In genomic region chr7:133703906-133704305, GRCm38 (mm10) we compare ENCODE assay signal across 22 mouse cellular contexts. TPM values are rescaled to one million over a fixed set of nuclear protein-coding genes. Genes with fewer than 3 reads are reported as not detected.
"Had no signal": no experiment of that assay in that cellular context is flagged by ENCODE, and none has a peak within 500 bp of the region (broad histone marks: within the 10 kb centered on the region; RNA-seq: fewer than 3 reads in every experiment).

No protein-coding gene starts in this region.

- H3K4me2 ChIP-seq: limb, embryonic 13.5 days; midbrain, embryonic 13.5 days; neural tube, embryonic 15.5 days had no signal

- ATAC-seq: midbrain, embryonic 13.5 days had no signal

- H3K27me3 ChIP-seq: limb, embryonic 13.5 days; midbrain, embryonic 13.5 days; neural tube, embryonic 15.5 days had no signal

- H3K9ac ChIP-seq: limb, embryonic 13.5 days; midbrain, embryonic 13.5 days; neural tube, embryonic 15.5 days had no signal

- H3K9me3 ChIP-seq: limb, embryonic 13.5 days; midbrain, embryonic 13.5 days; neural tube, embryonic 15.5 days had no signal

- H3K27ac ChIP-seq: kidney, postnatal 0 days; layer of hippocampus, adult 2 months; limb, embryonic 13.5 days; midbrain, embryonic 13.5 days; neural tube, embryonic 15.5 days had no signal

- H3K4me3 ChIP-seq: layer of hippocampus, adult 2 months; limb, embryonic 13.5 days; midbrain, embryonic 13.5 days; myocyte; neural tube, embryonic 15.5 days had no signal

- DNase-seq: kidney, adult 11 months; kidney, adult 9 months; kidney, postnatal 36 days; left cerebral cortex, postnatal 4 days; lung, adult 18-20 months; retina, postnatal 1 day; right cerebral cortex, postnatal 4 days; spleen, adult 18-20 months; thymus, adult 18-20 months; thymus, postnatal 14 days had no signal

RNA-seq across cellular contexts. Expression of gene Mmp21, which starts 24.0 kb away (rescaled TPM):
- total RNA-seq: left cerebral cortex, postnatal 10 days; left cerebral cortex, postnatal 4 days; megakaryocyte-erythroid progenitor cell, adult 5-6 weeks had no signal
- polyA plus RNA-seq: kidney, postnatal 0 days; limb, embryonic 13.5 days; lung, embryonic 16.5 days; myocyte; neural tube, embryonic 11.5 days; neural tube, embryonic 15.5 days; stomach, embryonic 14.5 days; urinary bladder, adult 2 months had no signal
